Mouse (Mus musculus) v-Abl transformed pro-B cells (cell line): ENCODE measurements around the gene Trim43c.
"Not testable (repeated sequence)": the region's sequence is repeated elsewhere in the genome, so short reads cannot be mapped to it uniquely, and the experiment has no call there.

ENCODE experiments used
- in situ Hi-C, 2 experiments: fragments of 400-800 bp; cut with MboI; formaldehyde crosslinking; loops; one replicate each; pipeline ENCODE4 v1.15.1; 2025; ENCODE audit not compliant: unreplicated experiment in 2 of 2

Trim43c gene

DNA sequence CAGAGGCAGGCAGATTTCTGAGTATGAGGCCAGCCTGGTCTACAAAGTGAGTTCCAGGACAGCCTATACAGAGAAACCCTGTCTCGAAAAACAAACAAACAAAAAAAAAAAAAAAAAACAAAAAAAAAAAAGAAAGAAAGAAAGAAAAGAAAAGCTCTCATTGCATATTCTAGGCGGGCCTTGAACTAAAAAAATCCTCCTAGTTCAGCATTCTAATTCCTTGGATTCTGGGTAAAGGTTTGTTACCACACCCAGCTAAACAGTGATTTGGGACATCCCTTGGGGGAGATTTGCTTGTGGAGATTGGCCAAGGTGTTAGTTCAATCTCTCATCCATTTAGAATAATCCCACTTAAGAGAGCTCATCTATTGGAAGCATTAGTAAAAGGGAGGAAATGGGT lies at the start of gene Trim43c:
Gene Trim43c (plus strand): TSS at position 301 of the 400 bp plus-strand sequence.
- in situ Hi-C loops: not testable (repeated sequence)

DNA sequence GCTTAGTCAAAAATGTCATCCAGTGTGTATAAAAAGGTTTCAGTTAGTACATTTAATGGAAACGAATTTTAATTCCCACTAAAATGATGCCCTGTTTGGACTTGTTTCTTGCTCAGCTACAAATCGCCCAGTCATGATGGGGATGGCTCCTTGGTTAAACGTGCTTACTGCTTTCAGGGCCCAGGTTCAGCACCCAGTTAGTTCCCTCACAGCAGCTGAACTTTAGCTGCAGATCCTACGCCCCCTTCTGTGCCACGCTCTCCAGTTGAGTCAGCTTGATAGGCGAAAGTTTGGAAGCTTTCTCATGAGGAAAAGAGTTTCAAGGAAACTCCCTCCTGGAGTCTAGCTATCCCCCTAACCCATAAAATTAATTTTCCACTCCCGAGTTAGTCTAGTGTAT lies 14.1 kb downstream of the Trim43c start:
- in situ Hi-C loops: not testable (repeated sequence)

DNA sequence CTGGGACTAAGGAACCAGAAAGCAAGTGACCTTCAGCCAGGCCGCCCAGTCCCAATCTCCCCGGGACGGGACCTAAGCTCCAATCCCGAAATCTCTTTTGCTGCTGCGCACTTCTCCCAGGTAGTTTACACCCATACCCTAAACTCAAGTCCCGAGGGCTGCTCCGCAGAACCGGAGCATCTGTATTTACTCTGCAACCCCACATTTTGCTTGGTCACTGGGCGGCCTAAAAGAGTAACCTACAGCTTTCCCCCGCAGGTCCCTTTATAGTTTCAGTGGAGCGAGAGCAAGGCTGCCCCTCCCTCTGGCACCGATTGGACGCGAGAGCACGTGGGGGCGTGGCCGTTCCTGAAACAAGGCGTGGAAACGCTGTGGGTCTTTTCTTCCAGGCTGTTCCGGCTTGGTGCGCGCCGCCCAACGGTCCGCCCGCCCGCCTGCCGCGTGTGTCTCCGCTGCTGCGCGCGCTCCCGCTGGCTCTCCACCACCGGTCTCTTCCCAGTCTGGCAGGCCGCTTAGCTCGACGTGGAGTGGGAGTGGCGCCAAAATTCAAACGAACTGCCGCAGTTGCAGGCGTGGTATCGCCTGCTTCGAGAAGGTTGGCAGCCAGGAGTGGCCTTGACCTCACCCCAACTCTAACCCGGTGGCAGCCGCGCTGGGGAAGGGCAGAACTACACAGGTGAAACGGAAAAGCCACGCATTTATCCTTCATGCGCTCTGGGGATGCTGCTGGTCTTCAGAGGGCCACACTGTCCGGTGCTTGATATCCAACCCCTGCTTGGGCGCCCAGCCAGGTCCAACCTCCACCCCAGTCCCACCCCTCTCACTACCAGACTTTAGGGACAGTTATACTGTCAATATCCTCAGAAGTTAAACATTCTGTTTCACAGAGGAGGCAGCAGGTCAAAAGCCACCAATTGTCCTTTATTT lies 19.9 kb downstream of the Trim43c start:
- in situ Hi-C loops: not testable (repeated sequence)
